25 mouse cellular contexts compared by ENCODE assay signal in genomic region chr19:18998966-18999365, GRCm38 (mm10).
"Had no signal": no experiment of that assay in that cellular context is flagged by ENCODE, and none has a peak within 500 bp of the region (broad histone marks: within the 10 kb centered on the region; RNA-seq: fewer than 3 reads in every experiment).

No protein-coding gene starts in this region.

- H3K9me3 ChIP-seq: heart, embryonic 13.5 days; heart, embryonic 15.5 days; hindbrain, embryonic 13.5 days; hindbrain, embryonic 15.5 days; kidney, embryonic 15.5 days; limb, embryonic 13.5 days had no signal

- H3K27me3 ChIP-seq: heart, embryonic 13.5 days; heart, embryonic 15.5 days; hindbrain, embryonic 13.5 days; hindbrain, embryonic 15.5 days; kidney, embryonic 15.5 days; limb, embryonic 13.5 days had no signal

- ATAC-seq: forebrain, postnatal 0 days; hindbrain, postnatal 0 days; intestine, embryonic 16.5 days had no signal

- H3K4me2 ChIP-seq: heart, embryonic 11.5 days; heart, embryonic 13.5 days; heart, embryonic 15.5 days; hindbrain, embryonic 13.5 days; hindbrain, embryonic 15.5 days; kidney, embryonic 15.5 days; limb, embryonic 13.5 days had no signal

- H3K36me3 ChIP-seq: heart, embryonic 13.5 days; heart, embryonic 15.5 days; hindbrain, embryonic 13.5 days; hindbrain, embryonic 15.5 days; kidney, embryonic 15.5 days; limb, embryonic 13.5 days had no signal

- DNase-seq: forebrain, postnatal 0 days; gastrocnemius, postnatal 14 days; gastrocnemius, postnatal 36 days; heart, adult 11 months; heart, adult 2 months; heart, postnatal 14 days; heart, postnatal 36 days; kidney, adult 11 months; kidney, adult 2 months; kidney, adult 9 months; kidney, postnatal 14 days; kidney, postnatal 36 days; layer of hippocampus, adult 9-11 months; layer of hippocampus, postnatal 36 days; left cerebral cortex, postnatal 4 days had no signal

- H3K4me3 ChIP-seq: heart, adult 2 months; heart, embryonic 13.5 days; heart, embryonic 15.5 days; hindbrain, embryonic 13.5 days; hindbrain, embryonic 15.5 days; kidney, embryonic 15.5 days; limb, embryonic 13.5 days had no signal

- H3K9ac ChIP-seq: forebrain, postnatal 0 days; heart, embryonic 13.5 days; heart, embryonic 15.5 days; hindbrain, embryonic 13.5 days; hindbrain, embryonic 15.5 days; kidney, embryonic 15.5 days; limb, embryonic 13.5 days had no signal

- H3K27ac ChIP-seq: heart, adult 2 months; heart, embryonic 13.5 days; heart, embryonic 15.5 days; hindbrain, embryonic 13.5 days; hindbrain, embryonic 15.5 days; hindbrain, postnatal 0 days; kidney, embryonic 15.5 days; kidney, postnatal 0 days; limb, embryonic 13.5 days had no signal

- H3K4me1 ChIP-seq: heart, embryonic 13.5 days; heart, embryonic 15.5 days; hindbrain, embryonic 15.5 days; kidney, embryonic 15.5 days had no signal
